ENCODE assay signal across 8 mouse cellular contexts in genomic region chr9:78520780-78521601, GRCm38 (mm10). TPM values are rescaled to one million over a fixed set of nuclear protein-coding genes. Genes with fewer than 3 reads are reported as not detected.
DNase-seq lines count a peak whose midpoint lies in the region; ATAC-seq lines count a peak whose summit lies in the region.

No protein-coding gene starts in this region.

- ATAC-seq in limb, embryonic 15.5 days (ENCODE audit: insufficient number of reproducible peaks, low FRiP score, low TSS enrichment, low read depth), result peak; percentile 32; the same call in 1 of the 2 replicates
- ATAC-seq in midbrain, embryonic 12.5 days (ENCODE audit: low FRiP score, low read depth), result peak; percentile 75
- peak; percentile 67; the same call in 1 of the 2 replicates for ATAC-seq in stomach, embryonic 16.5 days (ENCODE audit: insufficient read depth, low FRiP score)

- DNase-seq in spleen, postnatal 10 days (ENCODE audit: low spot score in 2 of 2), result peak; percentile 26 to 35
- no peak for DNase-seq in spleen, postnatal 4 days (ENCODE audit: low spot score in 2 of 2)
- DNase-seq in cerebellum, postnatal 36 days, result peak; percentile 43 to 44
- DNase-seq in heart, adult 9 months (ENCODE audit: low spot score in 2 of 2), result peak; percentile 42 to 52
- DNase-seq in kidney, adult 18-20 months, result peak; percentile 72

- peak overlapping the region; percentile 26; the same call in 1 of the 2 replicates for H3K9ac ChIP-seq in limb, embryonic 15.5 days
- peak overlapping the region; percentile 68 for H3K9ac ChIP-seq in midbrain, embryonic 12.5 days (replicated peaks)
- H3K9ac ChIP-seq in stomach, embryonic 16.5 days (ENCODE audit: low read length), result peak overlapping the region; percentile 66

- H3K4me2 ChIP-seq in limb, embryonic 15.5 days, result peak overlapping the region; percentile 88
- peak overlapping the region; percentile 77 for H3K4me2 ChIP-seq in midbrain, embryonic 12.5 days (replicated peaks)
- peak overlapping the region; percentile 85 for H3K4me2 ChIP-seq in stomach, embryonic 16.5 days (ENCODE audit: low read depth, low read length)

- H3K27me3 ChIP-seq in limb, embryonic 15.5 days, result no peaks in the 10 kb centered on the region
- H3K27me3 ChIP-seq in midbrain, embryonic 12.5 days, result no peaks in the 10 kb centered on the region
- H3K27me3 ChIP-seq in stomach, embryonic 16.5 days (ENCODE audit: control insufficient read depth, insufficient read depth, low read length), result no peaks in the 10 kb centered on the region

- peaks cover 19% of the 10 kb centered on the region for H3K4me1 ChIP-seq in limb, embryonic 15.5 days
- peaks cover 15% of the 10 kb centered on the region for H3K4me1 ChIP-seq in midbrain, embryonic 12.5 days
- H3K4me1 ChIP-seq in stomach, embryonic 16.5 days (ENCODE audit: control insufficient read depth, insufficient read depth, low read length), result 0 out of 2 replicates have a peak, but pooled peaks cover 6% of the 10 kb centered on the region

- WGBS in limb, embryonic 15.5 days, result 4% methylated on average over 40 of the region's 40 CpGs
- WGBS in midbrain, embryonic 12.5 days, result 2% methylated on average over 40 of the region's 40 CpGs
- 3% methylated on average over 40 of the region's 40 CpGs for WGBS in stomach, embryonic 16.5 days

- H3K4me3 ChIP-seq in limb, embryonic 15.5 days, result peak overlapping the region; percentile 40
- peak overlapping the region; percentile 65 for H3K4me3 ChIP-seq in midbrain, embryonic 12.5 days
- H3K4me3 ChIP-seq in stomach, embryonic 16.5 days (replicated peaks; ENCODE audit: low read length), result peak overlapping the region; percentile 44

- H3K36me3 ChIP-seq in limb, embryonic 15.5 days, result no peaks in the 10 kb centered on the region
- H3K36me3 ChIP-seq in midbrain, embryonic 12.5 days, result peaks cover 16% of the 10 kb centered on the region
- no peaks in the 10 kb centered on the region for H3K36me3 ChIP-seq in stomach, embryonic 16.5 days (ENCODE audit: control insufficient read depth, insufficient read depth, low read length)

- no peak overlapping the region for H3K27ac ChIP-seq in limb, embryonic 15.5 days
- H3K27ac ChIP-seq in midbrain, embryonic 12.5 days (replicated peaks), result peak overlapping the region; percentile 90
- peak overlapping the region; percentile 16; the same call in 1 of the 2 replicates for H3K27ac ChIP-seq in stomach, embryonic 16.5 days (ENCODE audit: low read length)

- no peaks in the 10 kb centered on the region for H3K9me3 ChIP-seq in limb, embryonic 15.5 days
- H3K9me3 ChIP-seq in midbrain, embryonic 12.5 days, result no peaks in the 10 kb centered on the region
- no peaks in the 10 kb centered on the region for H3K9me3 ChIP-seq in stomach, embryonic 16.5 days (replicated peaks; ENCODE audit: control insufficient read depth, low read length)

RNA-seq across cellular contexts. Expression of gene Eef1a1, which starts 32.0 kb away (rescaled TPM):
- 4,450 and 5,127 TPM in 2 replicates for polyA plus RNA-seq in limb, embryonic 15.5 days (2015; fragmentation: Nextera tagmentation; extraction: Ambion mirVana)
- polyA plus RNA-seq in midbrain, embryonic 12.5 days (2016; fragmentation: Nextera tagmentation; extraction: Ambion mirVana), result 3,350 and 3,406 TPM in 2 replicates
- 4,219 and 4,255 TPM in 2 replicates for polyA plus RNA-seq in stomach, embryonic 16.5 days (2015; fragmentation: Nextera tagmentation; extraction: Ambion mirVana)

Comparison
In these comparisons a context has a peak if more than half of its experiments do, and no peak if none do; other contexts are left out.
1. DNase-seq: peak in spleen, postnatal 10 days (2 of 2), cerebellum, postnatal 36 days (2 of 2), heart, adult 9 months (2 of 2) and kidney, adult 18-20 months (single experiment); none in spleen, postnatal 4 days (0 of 2).
2. Peak in every context shown above with its lines, with median percentiles within 50 percentile points of each other: ATAC-seq, H3K4me2 ChIP-seq, H3K4me3 ChIP-seq and H3K9ac ChIP-seq.